Mouse (Mus musculus) megakaryocyte, adult 5-6 weeks (primary cell): ENCODE measurements around the gene Gm6657. TPM values are rescaled to one million over a fixed set of nuclear protein-coding genes. Genes with fewer than 3 reads are reported as not detected.

ENCODE experiments used
- ATAC-seq: 2 replicates; pipeline ENCODE4 v1.8.0; 2016; ENCODE audit warnings: mild to moderate bottlenecking, inconsistent platforms; ENCODE audit not compliant: poor library complexity, severe bottlenecking
- total RNA-seq, 2 experiments: library from RNA; stranded (forward) in 1 of 2; stranded (reverse) in 1 of 2; fragments of 153-499, 151-499 nt in 1 of 2; fragments of 221-1000, 200-1000 nt in 1 of 2; gene quantifications; 2 replicates each; pipeline versions ENCODE4 v1.2.3 to v1.2.4; 2015 to 2017

The Gm6657 gene
- not detected in 2 replicates for total RNA-seq (2015)
- total RNA-seq (2017) = not detected in 2 replicates

GRCm38 (mm10) chr12:78193942-78194341 lies at the start of gene Gm6657:
Gene Gm6657 (plus strand): TSS chr12:78194242.
- ATAC-seq = no peak

DNA sequence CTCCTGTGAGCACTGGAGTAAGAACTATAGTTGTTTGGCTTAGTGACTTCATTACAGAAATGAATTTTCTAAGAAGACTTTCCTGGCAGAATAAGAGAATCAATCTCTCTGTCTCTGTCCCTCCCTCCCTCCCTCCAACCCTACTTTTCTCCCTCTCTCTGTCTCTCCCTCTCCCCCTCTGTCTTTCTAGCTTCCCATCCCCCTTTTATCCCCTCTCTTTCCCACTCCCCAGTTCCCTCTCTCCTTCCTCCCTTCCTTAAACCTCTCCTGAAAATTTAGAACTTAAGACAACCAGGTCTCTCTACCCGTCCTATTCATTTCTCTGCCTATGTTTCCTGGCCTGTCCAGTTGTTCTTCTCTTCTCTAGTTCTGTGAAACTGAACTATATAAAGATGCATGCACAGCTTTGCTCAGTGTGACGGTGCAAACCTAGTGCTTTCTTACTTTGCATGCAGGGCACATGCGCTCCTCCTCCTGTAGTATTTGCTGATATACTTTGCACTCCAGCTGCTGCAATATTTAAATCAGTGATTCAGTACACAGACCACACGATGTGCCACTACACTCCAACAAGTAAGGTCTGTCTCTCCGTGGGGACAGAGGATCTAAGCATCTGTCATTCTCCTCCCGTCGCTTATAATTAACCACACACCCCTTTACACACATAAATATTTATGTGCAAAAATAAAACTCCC lies 40.6 kb upstream of the Gm6657 start:
- no peak for ATAC-seq

DNA sequence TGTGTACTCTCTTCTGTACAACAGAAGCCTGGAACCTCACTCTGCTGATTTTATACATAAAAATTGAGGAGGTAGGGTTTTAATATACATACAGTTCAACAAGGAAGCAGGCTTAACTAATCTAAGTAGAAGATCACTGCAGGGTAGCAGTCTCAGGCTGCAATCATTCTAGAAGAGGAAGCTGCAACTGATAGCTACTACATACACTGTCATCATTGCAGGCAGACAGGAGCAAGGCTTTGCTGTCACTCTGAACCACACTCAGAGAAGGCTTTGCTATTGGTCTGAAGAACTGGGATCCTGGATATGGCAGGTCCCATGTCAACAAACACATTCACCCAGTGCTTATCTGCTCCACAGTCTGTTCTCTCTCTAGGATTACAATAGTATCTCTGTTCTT lies 23.9 kb upstream of the Gm6657 start:
- peak; percentile 82 for ATAC-seq

- ATAC-seq = no peak
These were observed 20.1 kb upstream of the Gm6657 start for GRCm38 (mm10) chr12:78173945-78174344.

GRCm38 (mm10) chr12:78174671-78175070 lies 19.4 kb upstream of the Gm6657 start:
- ATAC-seq = no peak

DNA sequence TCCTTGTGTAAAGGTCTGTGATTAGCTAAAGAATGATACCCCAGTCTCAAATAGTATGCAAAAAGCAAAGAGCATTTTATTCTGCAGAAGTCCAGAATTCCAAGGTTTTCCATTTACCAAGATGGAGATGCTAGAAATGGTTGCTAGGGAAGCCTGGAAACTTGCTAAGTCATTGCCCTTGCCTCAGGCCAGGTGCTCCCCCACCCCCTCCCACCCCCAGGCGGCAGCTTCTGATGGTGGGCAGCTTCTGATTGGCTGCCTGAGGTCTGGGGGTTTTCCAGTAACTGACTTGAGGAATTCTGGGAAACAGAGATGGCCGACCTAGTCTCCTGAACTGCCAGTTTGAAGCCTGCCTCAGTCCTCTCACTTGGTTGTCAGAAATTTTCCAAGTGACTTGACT lies 12.6 kb upstream of the Gm6657 start:
- no peak for ATAC-seq

GRCm38 (mm10) chr12:78195368-78195767 lies 1.3 kb downstream of the Gm6657 start:
- no peak for ATAC-seq

DNA sequence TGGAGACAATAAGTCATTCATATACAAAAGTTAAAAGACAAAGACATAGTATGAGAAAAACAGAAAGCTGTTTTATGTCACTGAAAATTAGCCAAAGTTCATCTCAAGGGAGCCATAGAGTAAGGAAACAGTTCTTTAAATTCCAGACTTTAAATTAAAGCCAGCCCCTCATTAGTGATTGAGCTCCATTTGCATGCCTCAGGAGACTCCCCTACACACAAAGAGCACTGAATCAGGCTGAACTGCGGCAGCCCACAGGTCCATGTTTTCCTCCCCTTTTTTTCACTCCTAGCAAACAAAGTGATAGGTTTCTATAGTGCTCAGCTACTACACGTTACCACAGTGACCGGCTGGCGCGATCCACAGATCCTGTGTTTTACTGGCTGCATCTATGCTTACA lies 9.6 kb downstream of the Gm6657 start:
- no peak for ATAC-seq

- ATAC-seq = peak; percentile 94
These were observed 12.0 kb downstream of the Gm6657 start for GRCm38 (mm10) chr12:78205915-78206570.

- ATAC-seq = peak; percentile 8
These were observed 12.5 kb downstream of the Gm6657 start for GRCm38 (mm10) chr12:78206571-78206960.

- ATAC-seq = no peak
These were observed 15.8 kb downstream of the Gm6657 start for GRCm38 (mm10) chr12:78209856-78210255.

GRCm38 (mm10) chr12:78215490-78215889 lies 21.4 kb downstream of the Gm6657 start:
- ATAC-seq = no peak

- peak; percentile 62 for ATAC-seq
These were observed 25.3 kb downstream of the Gm6657 start for GRCm38 (mm10) chr12:78219191-78219825.

DNA sequence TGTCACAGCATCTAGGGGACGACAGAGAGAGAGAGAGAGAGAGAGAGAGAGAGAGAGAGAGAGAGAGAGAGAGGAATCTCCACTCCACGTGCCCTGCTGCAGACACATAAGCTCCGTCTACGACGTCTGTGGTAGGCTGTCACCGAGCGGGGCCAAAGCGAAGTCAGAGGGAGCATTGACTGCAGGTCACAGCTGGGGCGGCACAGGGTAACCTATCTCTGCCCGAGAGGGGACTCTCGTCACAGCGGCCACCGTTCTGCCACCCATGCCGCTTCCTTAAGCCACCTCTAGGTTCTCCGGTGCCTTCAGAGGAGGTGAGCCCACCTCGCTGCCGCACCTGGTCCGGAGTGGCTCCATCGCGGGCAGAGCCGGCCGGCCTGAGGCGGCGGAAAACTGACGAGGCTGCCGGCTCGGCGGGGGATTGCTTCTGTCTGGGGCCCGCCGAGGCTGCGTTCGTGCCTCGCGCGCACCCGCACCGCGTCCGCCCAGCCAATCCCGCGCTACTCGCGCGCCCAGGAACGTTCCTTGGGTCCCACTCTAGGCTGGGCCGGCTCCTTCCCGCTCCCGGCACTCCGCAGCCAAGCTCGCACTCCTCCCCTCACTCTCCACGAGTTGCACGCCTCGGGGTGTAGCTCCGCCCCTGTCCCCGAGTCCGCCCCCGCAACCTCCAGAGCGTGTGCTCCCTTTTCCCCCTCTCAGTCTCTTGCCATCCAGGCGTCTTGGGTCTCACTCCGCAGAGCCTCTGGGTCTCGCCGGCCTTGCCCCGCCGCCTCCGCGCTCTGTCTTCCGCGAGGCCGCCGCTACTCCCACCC lies 31.9 kb downstream of the Gm6657 start, which contains the start of gene Gphn:
TSS of gene Gphn (plus strand) at position 673 of the 812 bp plus-strand sequence.
- ATAC-seq = peak; percentile 74

DNA sequence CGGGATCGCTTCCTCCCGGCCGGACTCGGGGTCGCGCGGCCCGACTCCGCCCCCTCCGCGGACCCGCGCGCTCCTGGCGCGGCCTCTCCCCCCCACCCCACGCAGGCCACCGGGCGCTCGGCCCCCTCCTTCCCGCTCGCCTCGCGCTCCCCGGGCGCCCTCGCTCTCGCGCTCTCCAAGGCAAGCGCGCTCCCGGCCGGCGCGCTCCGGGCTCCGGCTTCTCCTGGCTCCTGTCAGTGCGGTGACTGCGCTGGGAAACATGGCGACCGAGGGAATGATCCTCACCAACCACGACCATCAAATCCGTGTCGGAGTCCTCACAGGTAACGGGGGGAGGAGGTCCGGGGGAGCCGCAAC lies 32.5 kb downstream of the Gm6657 start:
- peak; percentile 62 for ATAC-seq

GRCm38 (mm10) chr12:78227021-78227932 lies 33.2 kb downstream of the Gm6657 start:
- peak; percentile 3 for ATAC-seq

DNA sequence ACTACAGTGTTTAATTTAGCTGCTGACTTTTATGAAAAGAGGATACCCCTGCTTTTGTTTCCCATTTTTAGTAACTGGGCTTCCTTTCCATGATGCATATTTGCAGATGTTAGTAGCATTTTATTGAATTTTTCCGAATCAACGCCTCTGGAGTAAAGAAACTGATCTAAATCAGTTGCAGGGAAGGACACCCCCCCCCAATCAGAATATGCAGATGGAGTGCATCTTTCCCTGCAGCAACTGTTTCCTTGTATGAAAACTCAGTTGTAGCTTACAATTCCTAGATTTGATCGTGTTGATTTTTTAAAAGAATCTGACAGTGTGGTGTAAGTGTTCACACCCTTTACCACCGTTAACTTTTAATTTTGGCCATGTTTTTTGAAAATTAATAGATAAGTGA lies 34.1 kb downstream of the Gm6657 start:
- ATAC-seq = no peak

GRCm38 (mm10) chr12:78232560-78232959 lies 38.5 kb downstream of the Gm6657 start:
- ATAC-seq = no peak

DNA sequence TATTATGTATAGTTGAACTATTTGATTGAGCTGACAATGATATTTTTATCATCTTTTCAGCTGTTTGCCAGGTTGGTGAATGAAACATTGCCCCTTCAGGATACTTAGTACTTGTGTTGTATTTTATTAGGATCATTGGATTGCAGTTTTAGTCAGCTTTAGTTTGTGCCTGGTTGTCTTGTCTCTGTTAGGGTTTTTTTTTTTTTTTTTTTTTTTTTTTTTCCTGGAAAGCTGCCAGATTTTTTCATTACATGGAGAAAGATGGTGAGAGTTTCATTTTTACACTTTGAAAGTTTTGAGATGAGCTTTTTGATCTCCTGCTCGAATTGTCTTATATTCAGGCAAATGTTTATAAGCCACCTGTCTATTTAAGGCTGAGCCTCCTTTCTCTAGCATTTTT lies 54.3 kb downstream of the Gm6657 start:
- ATAC-seq = no peak

DNA sequence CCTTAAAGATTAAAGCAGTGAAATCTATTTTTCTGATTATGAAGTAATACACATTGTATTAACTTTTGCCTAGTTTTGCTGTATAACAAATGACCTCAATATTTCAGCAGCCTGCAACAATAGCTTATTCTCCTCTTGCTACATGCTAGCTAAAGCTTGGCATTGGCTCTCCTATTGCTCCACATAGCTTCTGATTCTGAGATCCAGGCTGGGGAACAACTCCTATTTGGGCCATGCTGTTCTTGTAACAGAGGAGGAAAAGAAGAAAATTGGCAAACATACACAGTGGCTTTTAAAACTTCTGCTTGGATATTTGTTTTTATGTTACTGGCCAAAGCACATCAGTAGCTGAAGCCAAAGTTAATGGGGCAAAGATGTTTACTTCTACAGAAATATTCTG lies 55.1 kb downstream of the Gm6657 start:
- ATAC-seq = no peak
